Mouse (Mus musculus): ENCODE measurements around the gene Dld. TPM values are rescaled to one million over a fixed set of nuclear protein-coding genes. Genes with fewer than 3 reads are reported as not detected.

Gene Dld
- total and polyA plus RNA-seq, 3 experiments, result 61.2 to 109 (median 79.8) TPM

- no peak overlapping the region for H3K9ac ChIP-seq (ENCODE audit: insufficient read depth, low read depth)
Measured at GRCm38 (mm10) chr12:31283131-31283530, 68.1 kb downstream of the Dld start.

GRCm38 (mm10) chr12:31282241-31282640 lies 69.0 kb downstream of the Dld start:
- no peak overlapping the region for H3K27ac ChIP-seq (ENCODE audit: insufficient read depth, low read depth)
- no peak overlapping the region for H3K4me2 ChIP-seq (ENCODE audit: insufficient read depth, low read depth, poor library complexity, severe bottlenecking)
- no peaks in the 10 kb centered on the region for H3K9me3 ChIP-seq (replicated peaks; ENCODE audit: low read length)
- no peak overlapping the region for H3K4me3 ChIP-seq (replicated peaks in 1 of 3; ENCODE audit: low read depth in 2 of 3, low read length in 2 of 3, poor library complexity in 1 of 3)
- no peaks in the 10 kb centered on the region for H3K27me3 ChIP-seq (replicated peaks)
- H3K36me3 ChIP-seq (replicated peaks in 1 of 2; ENCODE audit: control insufficient read depth in 1 of 2, insufficient read depth in 1 of 2, low read length in 1 of 2), result no peaks in the 10 kb centered on the region
- H3K9ac ChIP-seq (ENCODE audit: insufficient read depth, low read depth), result no peak overlapping the region
- TF ChIP-seq PAX5 (IDR thresholded peaks at IDR 0.05; ENCODE audit: low read length) (no peak), TCF12 (IDR thresholded peaks at IDR 0.05; ENCODE audit: low read depth, low read length) (no peak), ZKSCAN1 (IDR thresholded peaks at IDR 0.05; ENCODE audit: borderline replicate concordance, low read depth, low read length) (no peak), RAD21 (IDR thresholded peaks at IDR 0.05; ENCODE audit: low read depth, low read length) (no peak), USF1 (IDR thresholded peaks at IDR 0.05; ENCODE audit: low read depth, low read length) (no peak), USF2 (conservative IDR thresholded peaks at IDR 0.05; ENCODE audit: low read depth, low read length) (no peak), JUN (IDR thresholded peaks at IDR 0.05; ENCODE audit: insufficient read depth, low read depth, low read length) (no peak), IRF4 (IDR thresholded peaks at IDR 0.05; ENCODE audit: low read depth, low read length) (no peak), UBTF (IDR thresholded peaks at IDR 0.05; ENCODE audit: low read depth, low read length) (no peak)
- no peak for DNase-seq (ENCODE audit: extremely low read depth)
- H3K4me1 ChIP-seq (ENCODE audit: control insufficient read depth in 1 of 2, insufficient read depth in 2 of 2), result peaks cover 0 to 3% of the 10 kb centered on the region in 2 experiments; a peak in 1 of 4 replicates
- H3K79me2 ChIP-seq (replicated peaks; ENCODE audit: control insufficient read depth, extremely low read depth, insufficient read depth, poor library complexity, severe bottlenecking), result no peaks in the 10 kb centered on the region
- in situ Hi-C loops (cut with MboI; ENCODE audit: low pct_ligation_motif_present, low pct_unique_long_range_greater_than_20kb, low sequenced_read_pairs), result no loop called here
- dilution Hi-C loops (cut with MboI; ENCODE audit: extremely low pct_ligation_motif_present, extremely low pct_unique_long_range_greater_than_20kb, low sequenced_read_pairs), result no loop called here

More at GRCm38 (mm10) chr12:31283131-31283530, 68.1 kb downstream of the Dld start:
- H3K4me3 ChIP-seq (replicated peaks in 1 of 3; ENCODE audit: low read depth in 2 of 3, low read length in 2 of 3, poor library complexity in 1 of 3), result no peak overlapping the region
- no peaks in the 10 kb centered on the region for H3K27me3 ChIP-seq (replicated peaks)
- H3K4me2 ChIP-seq (ENCODE audit: insufficient read depth, low read depth, poor library complexity, severe bottlenecking), result no peak overlapping the region
- H3K4me1 ChIP-seq (ENCODE audit: control insufficient read depth in 1 of 2, insufficient read depth in 2 of 2), result peaks cover 0 to 2% of the 10 kb centered on the region in 2 experiments; a peak in 1 of 4 replicates
- TF ChIP-seq CTCF (conservative IDR thresholded peaks at IDR 0.05 in 1 of 2, IDR thresholded peaks at IDR 0.05 in 1 of 2; ENCODE audit: low read depth in 2 of 2, low read length in 2 of 2) (no peak), BHLHE40 (IDR thresholded peaks at IDR 0.05; ENCODE audit: low read depth, low read length) (no peak), POLR2A (IDR thresholded peaks at IDR 0.05; ENCODE audit: low read depth, low read length) (no peak), KAT2A (IDR thresholded peaks at IDR 0.05; ENCODE audit: insufficient replicate concordance, low read length) (no peak), UBTF (IDR thresholded peaks at IDR 0.05; ENCODE audit: low read depth, low read length) (no peak), ZMIZ1 (IDR thresholded peaks at IDR 0.05; ENCODE audit: low read depth, low read length) (no peak), RAD21 (IDR thresholded peaks at IDR 0.05; ENCODE audit: low read depth, low read length) (no peak), POLR2AphosphoS2 (IDR thresholded peaks at IDR 0.05; ENCODE audit: low read depth, low read length) (no peak), ZNF384 (IDR thresholded peaks at IDR 0.05; ENCODE audit: low read depth, low read length) (no peak), MAZ (IDR thresholded peaks at IDR 0.05; ENCODE audit: low read depth, low read length) (no peak), ETS1 (conservative IDR thresholded peaks at IDR 0.05; ENCODE audit: low read depth, low read length) (no peak)
- H3K36me3 ChIP-seq (replicated peaks in 1 of 2; ENCODE audit: control insufficient read depth in 1 of 2, insufficient read depth in 1 of 2, low read length in 1 of 2), result no peaks in the 10 kb centered on the region
- H3K27ac ChIP-seq (ENCODE audit: insufficient read depth, low read depth), result no peak overlapping the region
- dilution Hi-C loops (cut with MboI; ENCODE audit: extremely low pct_ligation_motif_present, extremely low pct_unique_long_range_greater_than_20kb, low sequenced_read_pairs) (no loop called here), in situ Hi-C loops (cut with MboI; ENCODE audit: low pct_ligation_motif_present, low pct_unique_long_range_greater_than_20kb, low sequenced_read_pairs) (no loop called here)
- no peaks in the 10 kb centered on the region for H3K9me3 ChIP-seq (replicated peaks; ENCODE audit: low read length)
- no peak for DNase-seq (ENCODE audit: extremely low read depth)
- no peaks in the 10 kb centered on the region for H3K79me2 ChIP-seq (replicated peaks; ENCODE audit: control insufficient read depth, extremely low read depth, insufficient read depth, poor library complexity, severe bottlenecking)

Other genes starting within 250 kb of the Dld start
- gene Gm6993, start 110.7 kb downstream of the Dld start, total RNA-seq (2012; rRNA removed), result not detected in 2 replicates
- gene Gm6993, start 110.7 kb downstream of the Dld start, total RNA-seq (2014; rRNA removed), result not detected in 2 replicates
- gene Gm6993, start 110.7 kb downstream of the Dld start, polyA plus RNA-seq (2012; ENCODE audit: insufficient read length, low read depth), result not detected in 2 replicates
- under 0.01 and 0.08 TPM in 2 replicates for gene Lamb1, start 86.2 kb downstream of the Dld start, total RNA-seq (2012; rRNA removed)
- not detected in 2 replicates for gene Lamb1, start 86.2 kb downstream of the Dld start, total RNA-seq (2014; rRNA removed)
- gene Lamb1, start 86.2 kb downstream of the Dld start, polyA plus RNA-seq (2012; ENCODE audit: insufficient read length, low read depth), result 0.12 TPM in 1 of 2 replicates, not detected in the other
- gene Slc26a3, start 39.4 kb upstream of the Dld start, total RNA-seq (2012; rRNA removed), result not detected in 2 replicates
- gene Slc26a3, start 39.4 kb upstream of the Dld start, total RNA-seq (2014; rRNA removed), result not detected in 2 replicates
- gene Slc26a3, start 39.4 kb upstream of the Dld start, polyA plus RNA-seq (2012; ENCODE audit: insufficient read length, low read depth), result not detected in 2 replicates
- gene Cbll1, start 148.2 kb upstream of the Dld start, total RNA-seq (2012; rRNA removed), result 4.5 TPM in 2 replicates
- gene Cbll1, start 148.2 kb upstream of the Dld start, total RNA-seq (2014; rRNA removed), result 4.6 and 5.2 TPM in 2 replicates
- gene Cbll1, start 148.2 kb upstream of the Dld start, polyA plus RNA-seq (2012; ENCODE audit: insufficient read length, low read depth), result 16.4 and 18.8 TPM in 2 replicates
- gene Slc26a4, start 208.5 kb upstream of the Dld start, total RNA-seq (2012; rRNA removed), result not detected in 2 replicates
- not detected in 2 replicates for gene Slc26a4, start 208.5 kb upstream of the Dld start, total RNA-seq (2014; rRNA removed)
- gene Slc26a4, start 208.5 kb upstream of the Dld start, polyA plus RNA-seq (2012; ENCODE audit: insufficient read length, low read depth), result not detected in 2 replicates

Data from CH12.LX (cell line).